Mouse (Mus musculus) urinary bladder, postnatal 10 days (tissue): ENCODE measurements around the gene Galnt2.

ENCODE experiments used
- DNase-seq: peaks from one replicate; pipeline ENCODE4 v3.0.0; 2022; ENCODE audit warnings: low spot score

The Galnt2 gene

DNA sequence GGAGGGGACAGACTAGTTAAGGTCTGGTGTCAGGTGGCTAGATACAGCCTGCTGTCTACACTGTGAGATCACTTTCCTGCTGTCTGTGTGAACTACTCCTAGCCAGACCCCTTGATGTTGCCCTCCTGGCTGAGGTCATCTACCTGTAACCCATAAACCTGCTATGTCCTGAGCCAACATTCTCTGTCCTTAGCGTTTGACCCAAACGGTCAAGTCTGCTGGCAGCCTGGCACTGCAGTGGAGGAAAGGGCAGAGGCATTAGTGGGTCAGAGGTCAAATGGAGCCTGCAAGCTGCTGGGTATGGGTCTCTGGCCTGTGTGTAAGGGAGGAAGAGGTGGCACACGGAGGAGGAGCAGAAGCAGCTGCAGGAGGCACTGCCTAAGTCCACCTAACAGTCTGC is 41.6 kb downstream of the Galnt2 start:
- no peak for DNase-seq

GRCm38 (mm10) chr8:124273606-124274218 is 42.5 kb downstream of the Galnt2 start:
- no peak for DNase-seq

DNA sequence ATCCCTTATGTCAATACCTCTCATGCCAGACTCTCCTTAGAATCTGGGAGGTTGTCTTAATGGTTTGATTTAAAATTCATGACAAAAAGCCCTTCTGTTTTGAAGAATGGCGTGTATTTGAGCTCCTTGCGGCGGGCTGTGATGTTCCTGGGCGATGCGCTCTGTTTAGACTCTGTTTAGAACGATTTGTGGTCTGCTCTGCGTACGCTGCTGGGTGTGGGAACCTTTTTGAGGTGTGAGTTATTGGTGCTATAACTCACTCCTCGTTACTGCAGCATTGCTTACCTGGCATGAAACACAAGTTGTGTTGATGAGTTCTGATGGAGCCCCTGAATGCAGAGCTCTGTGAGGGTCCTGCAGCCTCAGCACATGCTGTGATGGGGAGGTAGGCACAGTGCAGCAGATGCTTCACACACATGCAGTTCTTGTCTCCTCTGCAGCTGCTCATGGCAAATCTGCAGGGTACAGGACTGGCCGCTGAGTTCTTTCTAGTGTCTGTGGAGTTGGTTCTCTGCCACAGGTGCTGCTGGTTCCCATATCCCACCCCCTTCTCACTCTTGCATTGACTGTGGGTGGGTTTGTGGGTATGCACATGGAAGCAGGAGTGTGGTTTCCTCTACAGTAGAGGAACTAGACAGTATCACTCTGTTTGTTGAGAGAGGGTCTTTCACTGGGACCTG is 43.4 kb downstream of the Galnt2 start:
- no peak for DNase-seq

DNA sequence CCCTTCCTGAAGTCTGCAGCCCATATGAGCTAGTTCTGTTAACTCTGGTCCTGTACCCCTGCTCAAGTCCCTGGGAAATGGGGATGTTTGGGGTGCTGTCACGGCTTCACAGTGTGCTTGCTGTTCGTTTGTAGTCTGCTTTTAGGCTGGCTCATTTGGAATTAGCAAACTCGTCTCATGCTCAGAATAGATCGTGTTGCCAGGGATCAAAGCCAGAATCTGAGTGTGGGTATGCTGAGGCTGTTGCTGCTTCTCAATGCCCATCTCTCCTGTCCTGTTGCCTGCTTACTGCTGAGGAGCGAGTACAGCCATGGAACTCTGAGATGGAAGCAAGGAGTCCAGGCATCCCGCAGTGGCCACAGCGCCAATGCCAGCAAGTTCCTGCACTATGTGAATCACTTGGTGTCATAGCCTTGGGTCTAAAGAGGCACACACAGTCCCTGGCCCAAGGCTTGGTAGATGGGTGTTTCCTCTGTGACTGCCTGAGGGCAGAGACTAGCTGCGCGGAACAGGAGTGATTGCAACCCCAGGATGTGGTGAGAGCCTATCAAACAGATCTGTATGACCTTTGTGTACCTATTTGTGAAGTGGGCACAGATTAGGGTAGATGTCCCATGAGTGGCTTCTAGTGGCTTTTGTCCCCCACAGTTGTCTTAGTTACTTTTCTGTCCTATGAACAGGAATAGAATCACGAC is 44.3 kb downstream of the Galnt2 start:
- no peak for DNase-seq

- DNase-seq, result no peak
Observed at GRCm38 (mm10) chr8:124277951-124278910, 47.0 kb downstream of the Galnt2 start.

GRCm38 (mm10) chr8:124278956-124279689 is 47.9 kb downstream of the Galnt2 start:
- DNase-seq, result no peak

- no peak for DNase-seq
Observed at GRCm38 (mm10) chr8:124279690-124279985, 48.4 kb downstream of the Galnt2 start.

- DNase-seq, result no peak
Observed at GRCm38 (mm10) chr8:124281700-124282541, 50.7 kb downstream of the Galnt2 start.

DNA sequence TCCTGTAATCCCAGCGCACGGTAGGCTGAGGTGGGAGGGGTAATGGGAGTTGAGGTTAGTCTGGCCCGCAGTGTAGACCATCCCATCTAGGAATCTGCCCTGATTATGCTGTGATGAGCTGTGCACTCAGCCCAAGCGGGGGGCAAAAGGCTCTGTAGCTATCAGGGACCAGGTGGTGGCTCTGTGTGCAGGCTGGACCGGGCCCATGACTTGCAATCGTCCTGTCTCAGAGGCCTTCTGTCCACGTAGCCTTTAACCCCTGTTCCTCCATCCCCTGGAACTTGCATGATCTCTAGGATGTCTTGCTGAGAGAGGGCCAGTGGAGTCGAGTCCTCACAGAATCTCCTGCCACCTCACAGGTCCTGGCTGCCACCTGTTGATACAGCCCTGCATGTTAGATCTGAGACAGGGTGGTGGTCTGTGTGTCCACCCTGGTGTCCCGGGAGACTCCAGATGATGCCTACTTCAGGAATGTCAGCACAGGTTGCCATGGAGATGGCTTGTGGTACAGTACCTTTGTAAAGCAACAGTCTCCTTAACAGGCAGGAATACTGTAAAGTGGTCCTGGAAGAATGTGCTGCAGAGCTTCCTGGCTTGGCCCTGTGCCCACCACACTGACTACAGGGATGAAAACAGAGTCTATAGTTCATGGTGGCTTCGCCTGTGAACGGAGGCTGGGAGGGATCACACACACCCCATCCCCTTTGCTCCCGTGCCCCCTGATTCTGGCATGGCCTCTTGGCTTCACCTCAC is 51.9 kb downstream of the Galnt2 start:
- DNase-seq, result no peak

DNA sequence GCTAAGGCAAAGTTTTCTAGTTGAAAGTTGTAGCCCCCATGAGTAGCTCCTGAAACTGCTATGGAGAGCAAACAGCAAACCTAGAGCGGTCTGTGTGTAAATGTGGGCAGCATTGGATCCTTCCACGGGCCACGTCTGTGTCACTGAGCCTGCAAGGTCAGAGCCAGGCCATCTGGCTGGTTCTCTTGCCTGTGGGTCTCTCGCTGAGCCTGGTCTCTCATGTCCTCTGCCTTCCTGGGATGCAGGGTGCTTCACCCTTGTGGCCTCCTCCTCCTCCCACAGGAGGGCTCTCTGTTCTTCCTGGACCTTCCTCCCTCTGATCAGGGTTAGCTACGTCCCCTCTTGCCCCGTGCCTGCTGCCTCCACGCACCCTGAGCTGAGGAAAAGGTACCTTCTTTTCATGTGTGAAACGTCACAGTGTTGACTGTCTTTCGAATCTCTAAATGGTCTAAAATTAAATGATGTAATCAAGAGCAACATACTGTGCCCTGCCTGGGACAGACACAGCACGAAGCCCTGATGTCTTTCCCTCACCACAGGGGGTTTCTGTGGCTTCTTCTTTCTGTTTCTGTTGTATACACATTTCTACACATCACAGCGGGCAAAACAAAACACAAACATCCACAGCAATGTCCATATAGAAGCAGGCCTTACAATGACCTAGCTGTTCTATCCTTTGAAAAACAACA is 52.6 kb downstream of the Galnt2 start:
- no peak for DNase-seq

GRCm38 (mm10) chr8:124284333-124284711 is 53.1 kb downstream of the Galnt2 start:
- DNase-seq, result no peak

- no peak for DNase-seq
Observed at GRCm38 (mm10) chr8:124284984-124285576, 53.9 kb downstream of the Galnt2 start.

GRCm38 (mm10) chr8:124286461-124287124 is 55.4 kb downstream of the Galnt2 start:
- DNase-seq, result no peak

DNA sequence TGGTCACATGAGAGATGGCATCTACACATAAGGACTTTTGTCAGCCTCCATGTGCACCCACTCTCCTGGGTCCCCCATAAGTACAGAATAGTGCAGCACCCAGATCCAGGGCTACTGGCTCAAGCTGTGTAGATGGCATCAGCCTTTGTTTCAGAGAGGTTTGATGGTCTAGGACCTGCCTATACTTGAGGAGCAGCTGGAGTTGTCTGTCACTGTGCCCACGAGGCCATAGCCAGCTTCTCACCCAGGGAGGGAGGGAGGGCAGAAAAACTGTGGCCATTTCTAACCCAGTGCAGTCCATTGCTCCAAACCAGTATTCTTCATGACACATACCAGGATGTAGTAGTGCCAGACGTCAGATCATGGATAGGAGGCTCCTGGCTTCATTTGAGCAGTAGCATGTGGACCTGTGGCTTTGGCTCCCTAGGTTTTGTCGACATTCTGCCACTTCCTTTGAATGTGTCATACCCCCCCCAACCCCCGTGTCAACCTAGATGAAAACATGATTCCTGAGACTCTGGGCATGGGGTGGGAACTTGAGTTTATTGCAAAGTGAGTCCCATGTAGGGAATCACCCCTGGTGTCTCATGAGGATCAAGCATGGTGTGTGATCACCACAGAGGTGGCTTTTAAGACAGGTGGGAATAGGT is 57.1 kb downstream of the Galnt2 start:
- DNase-seq, result no peak

GRCm38 (mm10) chr8:124289481-124290050 is 58.4 kb downstream of the Galnt2 start:
- no peak for DNase-seq

DNA sequence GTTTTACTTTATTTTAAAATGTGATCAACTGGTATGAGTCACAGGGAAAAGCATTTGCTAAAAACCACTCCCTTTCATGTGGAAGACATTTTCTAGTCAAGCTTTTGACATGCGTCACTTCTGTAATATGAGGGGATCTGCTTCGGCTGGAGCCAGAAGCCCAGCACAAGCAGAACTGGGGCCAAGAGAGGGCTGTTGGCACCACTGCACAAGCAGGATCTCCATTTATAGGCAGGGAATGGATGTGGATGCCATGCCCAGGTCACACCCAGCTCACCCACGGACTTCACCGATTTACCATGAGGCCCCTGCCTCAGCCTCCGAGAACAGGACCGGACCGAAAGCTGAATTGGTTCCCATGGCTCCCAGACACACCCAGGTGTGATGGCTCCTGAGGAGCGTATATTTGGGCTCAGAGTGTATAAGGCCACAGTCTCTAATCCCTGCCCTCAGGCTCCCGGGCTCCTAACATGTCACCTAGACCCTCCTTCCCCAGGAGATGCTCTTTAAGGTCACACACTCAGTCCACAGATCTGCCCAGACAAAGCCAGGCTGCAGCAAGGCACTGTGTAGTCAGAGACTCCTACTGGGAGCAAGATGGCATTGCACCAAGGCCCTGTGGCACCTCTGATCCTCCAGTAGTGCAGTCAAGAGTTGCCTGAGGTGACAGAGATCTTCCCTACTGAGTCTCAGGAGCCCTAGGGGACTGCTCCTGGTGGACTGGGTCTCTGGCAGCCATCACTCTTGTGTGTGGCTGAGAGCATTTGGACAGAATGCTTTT is 59.9 kb downstream of the Galnt2 start:
- no peak for DNase-seq

- no peak for DNase-seq
Observed at GRCm38 (mm10) chr8:124291693-124292092, 60.5 kb downstream of the Galnt2 start.
